Mouse (Mus musculus) neutrophil, adult 83 days (primary cell): ENCODE measurements around the gene Echdc3. TPM values are rescaled to one million over a fixed set of nuclear protein-coding genes. Genes with fewer than 3 reads are reported as not detected.

Source experiments
- total RNA-seq, 2 experiments: library from RNA; stranded (reverse); gene quantifications; one replicate each; pipeline ENCODE4 v1.2.4; 2023

Echdc3 gene
- under 1 TPM; 0.35 to 0.64 TPM for total RNA-seq

GRCm38 (mm10) chr2:6212724-6213511 is at the start of gene Echdc3:
Gene Echdc3 (minus strand): TSS chr2:6213033.

Other genes starting within 250 kb of the Echdc3 start
- under 1 TPM in 1 of 2 experiments, not detected in 1; 0.53 TPM for gene Proser2, start 82.8 kb downstream of the Echdc3 start, total RNA-seq
- 10 to 100 TPM; 12.2 to 13.1 TPM for gene Usp6nl, start 109.6 kb upstream of the Echdc3 start, total RNA-seq